Mouse (Mus musculus) limb, embryonic 14.5 days (tissue): ENCODE measurements at regions not wholly inside any gene's neighbourhood (a gene's known extent, or its start where the extent isn't known, plus 50 kb on each side); places are given as distances from the start of the nearest gene placed in this dataset.

Experiments
- ATAC-seq: fragments of 200-750 bp; cut with Nextera tagmentation; 2 replicates; pipeline ENCODE4 v1.8.0; 2017; ENCODE audit warnings: low read depth, moderate number of reproducible peaks, moderate TSS enrichment; ENCODE audit not compliant: low FRiP score
- DNase-seq: peaks from one replicate; pipeline ENCODE4 v3.0.0-alpha.2; 2015; ENCODE audit warnings: low spot score
- H3K27ac ChIP-seq: fragments of 300-500 bp; sonication (generic); replicated peaks from 2 replicates; pipeline ENCODE4 v1.5.1; 2014; ENCODE audit warnings: low read depth, mild to moderate bottlenecking, low read length, moderate library complexity, mixed read lengths
- H3K27me3 ChIP-seq: fragments of 300-500 bp; sonication (generic); 2 replicates; pipeline ENCODE4 v1.6.1; 2014; ENCODE audit warnings: low read length, mixed read lengths; ENCODE audit not compliant: control insufficient read depth, insufficient read depth
- H3K36me3 ChIP-seq: fragments of 300-500 bp; sonication (generic); 2 replicates; pipeline ENCODE4 v1.6.1; 2014; ENCODE audit warnings: mild to moderate bottlenecking, low read length, moderate library complexity, mixed read lengths; ENCODE audit not compliant: control insufficient read depth, insufficient read depth
- H3K4me1 ChIP-seq: fragments of 300-500 bp; sonication (generic); 2 replicates; pipeline ENCODE4 v1.6.1; 2014; ENCODE audit warnings: antibody characterized with exemption, low read length, mixed read lengths; ENCODE audit not compliant: control insufficient read depth, insufficient read depth
- H3K4me2 ChIP-seq: fragments of 300-500 bp; sonication (generic); replicated peaks from 2 replicates; pipeline ENCODE4 v1.6.1; 2014; ENCODE audit warnings: low read depth, mild to moderate bottlenecking, low read length, moderate library complexity; ENCODE audit not compliant: severe bottlenecking
- H3K4me3 ChIP-seq: fragments of 300-500 bp; sonication (generic); replicated peaks from 2 replicates; pipeline ENCODE4 v1.5.1; 2014; ENCODE audit warnings: low read length
- H3K9ac ChIP-seq: fragments of 300-500 bp; sonication (generic); 2 replicates; pipeline ENCODE4 v1.6.1; 2014; ENCODE audit warnings: mild to moderate bottlenecking, low read depth, low read length, moderate library complexity; ENCODE audit not compliant: severe bottlenecking
- H3K9me3 ChIP-seq: fragments of 300-500 bp; sonication (generic); 2 replicates; pipeline ENCODE4 v1.6.1; 2016; ENCODE audit warnings: low read length; ENCODE audit not compliant: control insufficient read depth
- POLR2A ChIP-seq: fragments of 200-500 bp; IDR thresholded peaks from 2 replicates; pipeline ENCODE4 v1.8.0; 2012; ENCODE audit warnings: inconsistent platforms, mild to moderate bottlenecking, moderate library complexity, borderline replicate concordance; ENCODE audit not compliant: insufficient read depth, insufficient read length; ENCODE audit errors: extremely low read depth
- WGBS: fragments of 180-500 bp; shearing (Covaris S2); extraction: QIAGEN DNeasy Blood & Tissue Kit; methylation state at CpG from one replicate; pipeline ENCODE4 v1.1.7; 2014; 5-methylcytosine and 5-hydroxymethylcytosine counted together

GRCm38 (mm10) chr9:79414989-79415388 lies 303.6 kb downstream of the Col12a1 start:
- Histone ChIP-seq H3K9ac (no peak overlapping the region), H3K36me3 (no peaks in the 10 kb centered on the region), H3K27ac (no peak overlapping the region), H3K27me3 (no peaks in the 10 kb centered on the region), H3K9me3 (no peaks in the 10 kb centered on the region), H3K4me1 (no peaks in the 10 kb centered on the region), H3K4me2 (no peak overlapping the region), H3K4me3 (no peak overlapping the region)
- no peak for TF ChIP-seq POLR2A
- no peak for ATAC-seq
- peak; percentile 2 for DNase-seq

GRCm38 (mm10) chr9:79430417-79430816 lies 288.2 kb downstream of the Col12a1 start:
- Histone ChIP-seq H3K4me2 (no peak overlapping the region), H3K27me3 (no peaks in the 10 kb centered on the region), H3K9me3 (no peaks in the 10 kb centered on the region), H3K4me3 (no peak overlapping the region), H3K4me1 (no peaks in the 10 kb centered on the region), H3K36me3 (no peaks in the 10 kb centered on the region), H3K9ac (no peak overlapping the region), H3K27ac (no peak overlapping the region)
- WGBS = 50% methylated on average over 1 of the region's 1 CpGs
- ATAC-seq (no peak), DNase-seq (no peak)
- TF ChIP-seq POLR2A = no peak

- Histone ChIP-seq H3K27me3 (no peaks in the 10 kb centered on the region), H3K4me2 (no peak overlapping the region), H3K27ac (no peak overlapping the region), H3K9me3 (no peaks in the 10 kb centered on the region), H3K9ac (no peak overlapping the region), H3K4me3 (no peak overlapping the region), H3K4me1 (peaks cover 11% of the 10 kb centered on the region), H3K36me3 (no peaks in the 10 kb centered on the region)
- no peak for TF ChIP-seq POLR2A
- DNase-seq (no peak), ATAC-seq (no peak)
- WGBS = 61% methylated on average over 3 of the region's 3 CpGs
Observed at GRCm38 (mm10) chr9:79437636-79438035, 281.0 kb downstream of the Col12a1 start.

GRCm38 (mm10) chr9:79439233-79439960 lies 279.2 kb downstream of the Col12a1 start:
- peak overlapping the region; percentile 14; the same call in 1 of the 2 replicates for H3K4me2 ChIP-seq
- H3K27ac ChIP-seq = no peak overlapping the region
- no peak overlapping the region for H3K9ac ChIP-seq
- no peaks in the 10 kb centered on the region for H3K36me3 ChIP-seq
- WGBS = 25% methylated on average over 11 of the region's 11 CpGs
- H3K27me3 ChIP-seq = no peaks in the 10 kb centered on the region
- H3K9me3 ChIP-seq = no peaks in the 10 kb centered on the region
- ATAC-seq = peak; percentile 71
- H3K4me3 ChIP-seq = no peak overlapping the region
- peaks cover 11% of the 10 kb centered on the region for H3K4me1 ChIP-seq
- peak; percentile 49 for DNase-seq
- no peak for TF ChIP-seq POLR2A

GRCm38 (mm10) chr9:79455226-79455625 lies 263.4 kb downstream of the Col12a1 start:
- Histone ChIP-seq H3K36me3 (no peaks in the 10 kb centered on the region), H3K27ac (no peak overlapping the region), H3K27me3 (no peaks in the 10 kb centered on the region), H3K9me3 (no peaks in the 10 kb centered on the region), H3K9ac (no peak overlapping the region), H3K4me2 (no peak overlapping the region), H3K4me3 (no peak overlapping the region), H3K4me1 (no peaks in the 10 kb centered on the region)
- 90% methylated on average over 3 of the region's 3 CpGs for WGBS
- no peak for DNase-seq
- TF ChIP-seq POLR2A = no peak
- ATAC-seq = no peak
